Mouse (Mus musculus) CH12.LX (cell line): Measurements from ENCODE around the gene Slc4a2. TPM values are rescaled to one million over a fixed set of nuclear protein-coding genes. Genes with fewer than 3 reads are reported as not detected.

ENCODE experiments used
- DNase-seq: peaks from one replicate; pipeline ENCODE4 v3.0.0-alpha.2; 2013; ENCODE audit errors: extremely low read depth
- H3K27ac ChIP-seq: 2 replicates; pipeline ENCODE4 v1.5.1; 2012; ENCODE audit warnings: low read depth, mild to moderate bottlenecking, control low read depth, moderate library complexity; ENCODE audit not compliant: insufficient read depth
- H3K27me3 ChIP-seq: replicated peaks from 2 replicates; pipeline ENCODE3; 2012; ENCODE audit warnings: inconsistent platforms
- H3K36me3 ChIP-seq, 2 experiments: replicated peaks in 1 of 2; 2 replicates each; pipeline versions ENCODE3 to v1.6.1; 2012; ENCODE audit warnings: inconsistent platforms in 1 of 2, low read length in 1 of 2, mild to moderate bottlenecking in 1 of 2, mixed read lengths in 1 of 2, moderate library complexity in 1 of 2; ENCODE audit not compliant: control insufficient read depth in 1 of 2, insufficient read depth in 1 of 2
- H3K4me1 ChIP-seq, 2 experiments: 2 replicates each; pipeline ENCODE4 v1.6.1; 2012; ENCODE audit warnings: inconsistent platforms in 1 of 2, moderate library complexity in 1 of 2; ENCODE audit not compliant: insufficient read depth in 2 of 2, control insufficient read depth in 1 of 2
- H3K4me2 ChIP-seq: 2 replicates; pipeline ENCODE4 v1.6.1; 2012; ENCODE audit warnings: low read depth, mild to moderate bottlenecking, control low read depth; ENCODE audit not compliant: poor library complexity, insufficient read depth, severe bottlenecking
- H3K4me3 ChIP-seq, 3 experiments: fragments of 150-350 bp in 1 of 3; sonication (generic) in 1 of 3; replicated peaks in 1 of 3; 2 replicates each; pipeline versions ENCODE3 to v1.5.1; 2011 to 2012; ENCODE audit warnings: low read depth in 2 of 3, low read length in 2 of 3, mild to moderate bottlenecking in 2 of 3, moderate library complexity in 2 of 3, control low read depth in 1 of 3, improper control_type of control experiment in 1 of 3, inconsistent platforms in 1 of 3, mixed read lengths in 1 of 3; ENCODE audit not compliant: poor library complexity in 1 of 3
- H3K79me2 ChIP-seq: replicated peaks from 2 replicates; pipeline ENCODE4 v1.6.1; 2012; ENCODE audit warnings: mild to moderate bottlenecking, moderate library complexity; ENCODE audit not compliant: control insufficient read depth, poor library complexity, insufficient read depth, severe bottlenecking; ENCODE audit errors: extremely low read depth
- H3K9ac ChIP-seq: 2 replicates; pipeline ENCODE4 v1.6.1; 2012; ENCODE audit warnings: low read depth, mild to moderate bottlenecking, control low read depth, moderate library complexity; ENCODE audit not compliant: insufficient read depth
- H3K9me3 ChIP-seq: replicated peaks from 2 replicates; pipeline ENCODE3; 2012; ENCODE audit warnings: low read length, inconsistent platforms, mixed read lengths
- ELF1 ChIP-seq: IDR thresholded peaks from 2 replicates; pipeline ENCODE4 v1.6.1; 2014; ENCODE audit warnings: low read depth, mild to moderate bottlenecking, inconsistent platforms, low read length, improper control_type of control experiment
- EP300 ChIP-seq: IDR thresholded peaks from 2 replicates; pipeline ENCODE4 v1.6.1; 2011; ENCODE audit warnings: low read length, improper control_type of control experiment
- JUN ChIP-seq: IDR thresholded peaks from 2 replicates; pipeline ENCODE4 v1.6.1; 2011; ENCODE audit warnings: low read depth, mild to moderate bottlenecking, low read length, improper control_type of control experiment, moderate library complexity; ENCODE audit not compliant: insufficient read depth
- JUND ChIP-seq: conservative IDR thresholded peaks from 2 replicates; pipeline ENCODE4 v1.6.1; 2011; ENCODE audit warnings: low read depth, low read length, improper control_type of control experiment
- KAT2A ChIP-seq: IDR thresholded peaks from 2 replicates; pipeline ENCODE4 v1.6.1; 2012; ENCODE audit warnings: low read length, improper control_type of control experiment, inconsistent platforms; ENCODE audit not compliant: insufficient replicate concordance
- MAFK ChIP-seq: IDR thresholded peaks from 2 replicates; pipeline ENCODE4 v1.6.1; 2011; ENCODE audit warnings: low read length, improper control_type of control experiment; ENCODE audit not compliant: insufficient replicate concordance
- MAX ChIP-seq: IDR thresholded peaks from 2 replicates; pipeline ENCODE4 v1.6.1; 2011; ENCODE audit warnings: low read length, improper control_type of control experiment
- MXI1 ChIP-seq: IDR thresholded peaks from 2 replicates; pipeline ENCODE4 v1.6.1; 2011; ENCODE audit warnings: mild to moderate bottlenecking, low read depth, low read length, improper control_type of control experiment
- NRF1 ChIP-seq: IDR thresholded peaks from 2 replicates; pipeline ENCODE4 v1.6.1; 2014; ENCODE audit warnings: low read depth, mild to moderate bottlenecking, inconsistent platforms, low read length, improper control_type of control experiment, moderate library complexity
- POLR2AphosphoS2 ChIP-seq: IDR thresholded peaks from 2 replicates; pipeline ENCODE4 v1.6.1; 2011; ENCODE audit warnings: low read depth, low read length, improper control_type of control experiment
- RAD21 ChIP-seq: IDR thresholded peaks from 2 replicates; pipeline ENCODE4 v1.6.1; 2011; ENCODE audit warnings: low read depth, mild to moderate bottlenecking, low read length, improper control_type of control experiment, moderate library complexity
- RCOR1 ChIP-seq: conservative IDR thresholded peaks from 2 replicates; pipeline ENCODE4 v1.6.1; 2012; ENCODE audit warnings: low read depth, mild to moderate bottlenecking, inconsistent platforms, low read length, improper control_type of control experiment
- SIN3A ChIP-seq: IDR thresholded peaks from 2 replicates; pipeline ENCODE4 v1.6.1; 2012; ENCODE audit warnings: low read length, improper control_type of control experiment, inconsistent platforms
- UBTF ChIP-seq: IDR thresholded peaks from 2 replicates; pipeline ENCODE4 v1.6.1; 2012; ENCODE audit warnings: low read depth, mild to moderate bottlenecking, inconsistent platforms, low read length, improper control_type of control experiment, moderate library complexity
- USF1 ChIP-seq: IDR thresholded peaks from 2 replicates; pipeline ENCODE4 v1.6.1; 2014; ENCODE audit warnings: low read depth, mild to moderate bottlenecking, inconsistent platforms, low read length, improper control_type of control experiment
- ZC3H11A ChIP-seq: IDR thresholded peaks from 2 replicates; pipeline ENCODE4 v1.6.1; 2012; ENCODE audit warnings: low read depth, mild to moderate bottlenecking, inconsistent platforms, low read length, improper control_type of control experiment
- ZNF384 ChIP-seq: IDR thresholded peaks from 2 replicates; pipeline ENCODE4 v1.6.1; 2012; ENCODE audit warnings: low read depth, low read length, improper control_type of control experiment, inconsistent platforms
- dilution Hi-C: fragments of 300-500 bp; cut with MboI; formaldehyde crosslinking; loops from 2 replicates; pipeline ENCODE4 v1.14.3; 2020; ENCODE audit warnings: low sequenced_read_pairs; ENCODE audit not compliant: extremely low pct_unique_long_range_greater_than_20kb, extremely low pct_ligation_motif_present
- in situ Hi-C: fragments of 300-500 bp; cut with MboI; formaldehyde crosslinking; loops from 3 replicates; pipeline ENCODE4 v1.14.3; 2019; ENCODE audit warnings: low sequenced_read_pairs, low pct_ligation_motif_present, low pct_unique_long_range_greater_than_20kb, mixed read lengths
- polyA plus RNA-seq: library from polyadenylated mRNA; unstranded; fragments of >175 nt; gene quantifications from 2 replicates; pipeline ENCODE4 v1.2.1, GENCODE M21; 2012; ENCODE audit warnings: low read depth; ENCODE audit not compliant: insufficient read length
- total RNA-seq, 2 experiments: library from RNA; depleted of rRNA; stranded (reverse); fragments of 300-350 nt in 1 of 2; fragments of >200 nt in 1 of 2; gene quantifications; 2 replicates each; pipeline ENCODE4 v1.2.3; 2012 to 2014

The Slc4a2 gene
- total and polyA plus RNA-seq, 3 experiments = 12.9 to 27.2 (median 18.6) TPM

- Histone ChIP-seq H3K4me2 (no peak overlapping the region), H3K9ac (no peak overlapping the region), H3K79me2 (no peaks in the 10 kb centered on the region), H3K27ac (no peak overlapping the region), H3K27me3 (no peaks in the 10 kb centered on the region), H3K4me1 (peaks cover 0 to 9% of the 10 kb centered on the region in 2 experiments; a peak in 2 of 4 replicates), H3K36me3 (peaks cover 14 to 61% of the 10 kb centered on the region in 2 experiments), H3K9me3 (no peaks in the 10 kb centered on the region), H3K4me3 (no peak overlapping the region)
- no peak for TF ChIP-seq SIN3A
- TF ChIP-seq RCOR1 = no peak
- TF ChIP-seq MXI1 = no peak
- TF ChIP-seq NRF1 = no peak
- TF ChIP-seq ZNF384 = no peak
- TF ChIP-seq ZC3H11A = no peak
- no peak for TF ChIP-seq POLR2AphosphoS2
- TF ChIP-seq EP300 = no peak
- no peak for TF ChIP-seq MAFK
- TF ChIP-seq ELF1 = no peak
- TF ChIP-seq RAD21 = no peak
- dilution Hi-C loops = no loop called here
- in situ Hi-C loops = no loop called here
- DNase-seq = no peak
These were observed 6.0 kb upstream of the Slc4a2 start for GRCm38 (mm10) chr5:24417587-24417986.

- dilution Hi-C loops = no loop called here
- no peak overlapping the region for H3K27ac ChIP-seq
- H3K27me3 ChIP-seq = no peaks in the 10 kb centered on the region
- H3K9ac ChIP-seq = no peak overlapping the region
- no peaks in the 10 kb centered on the region for H3K79me2 ChIP-seq
- TF ChIP-seq RAD21 = no peak
- TF ChIP-seq MAFK = no peak
- TF ChIP-seq ZC3H11A = no peak
- TF ChIP-seq KAT2A = no peak
- TF ChIP-seq JUN = no peak
- TF ChIP-seq RCOR1 = no peak
- TF ChIP-seq JUND = no peak
- TF ChIP-seq USF1 = no peak
- no peak for TF ChIP-seq UBTF
- no peak for TF ChIP-seq NRF1
- no peak for TF ChIP-seq MAX
- H3K36me3 ChIP-seq = peaks cover 14 to 53% of the 10 kb centered on the region in 2 experiments
- no peak overlapping the region for H3K4me3 ChIP-seq
- no peak for DNase-seq
- no peaks in the 10 kb centered on the region for H3K9me3 ChIP-seq
- no peak overlapping the region for H3K4me2 ChIP-seq
- H3K4me1 ChIP-seq = peaks cover 2 to 14% of the 10 kb centered on the region in 2 experiments; a peak in 2 of 4 replicates
- in situ Hi-C loops = loop anchor here (5.0 kb wide), 1 partner anchor 37 kb away; no protein-coding TSS in a partner anchor
These were observed 3.3 kb upstream of the Slc4a2 start for GRCm38 (mm10) chr5:24420381-24420780.
